Mouse (Mus musculus) lung, postnatal 0 days (tissue): ENCODE measurements around the gene Angptl8. TPM values are rescaled to one million over a fixed set of nuclear protein-coding genes. Genes with fewer than 3 reads are reported as not detected.
"Not testable (repeated sequence)": the region's sequence is repeated elsewhere in the genome, so short reads cannot be mapped to it uniquely, and the experiment has no call there.

Source experiments
- ATAC-seq: fragments of 200-750 bp; cut with Nextera tagmentation; 2 replicates; pipeline ENCODE4 v1.8.0; 2017; ENCODE audit warnings: moderate library complexity
- DNase-seq: peaks from one replicate; pipeline ENCODE4 v3.0.0-alpha.2; 2016; ENCODE audit warnings: low spot score
- H3K27ac ChIP-seq: fragments of 300-500 bp; sonication (generic); 2 replicates; pipeline ENCODE4 v1.5.1; 2014; ENCODE audit warnings: antibody characterized with exemption, mild to moderate bottlenecking, low read length, mixed read lengths
- H3K27me3 ChIP-seq: fragments of 300-500 bp; sonication (generic); replicated peaks from 2 replicates; pipeline ENCODE4 v1.6.1; 2014; ENCODE audit warnings: low read length, mixed read lengths; ENCODE audit not compliant: insufficient read depth
- H3K36me3 ChIP-seq: fragments of 300-500 bp; sonication (generic); 2 replicates; pipeline ENCODE4 v1.6.1; 2014; ENCODE audit warnings: low read length, mixed read lengths; ENCODE audit not compliant: insufficient read depth
- H3K4me1 ChIP-seq: fragments of 300-500 bp; sonication (generic); 2 replicates; pipeline ENCODE4 v1.6.1; 2014; ENCODE audit warnings: antibody characterized with exemption, low read depth, low read length, mixed read lengths; ENCODE audit not compliant: insufficient read depth
- H3K4me2 ChIP-seq: fragments of 300-500 bp; sonication (generic); replicated peaks from 2 replicates; pipeline ENCODE4 v1.6.1; 2014; ENCODE audit warnings: low read depth, mild to moderate bottlenecking, low read length, moderate library complexity, mixed read lengths
- H3K4me3 ChIP-seq: fragments of 300-500 bp; sonication (generic); 2 replicates; pipeline ENCODE4 v1.5.1; 2014; ENCODE audit warnings: low read depth, low read length
- H3K9ac ChIP-seq: fragments of 300-500 bp; sonication (generic); replicated peaks from 2 replicates; pipeline ENCODE4 v1.6.1; 2014; ENCODE audit warnings: low read depth, mild to moderate bottlenecking
- H3K9me3 ChIP-seq: fragments of 300-500 bp; sonication (generic); 2 replicates; pipeline ENCODE4 v1.6.1; 2016; ENCODE audit warnings: low read length, mixed read lengths
- CTCF ChIP-seq: IDR thresholded peaks from 2 replicates; pipeline ENCODE4 v1.5.1; 2016; ENCODE audit warnings: antibody characterized with exemption, mild to moderate bottlenecking
- EP300 ChIP-seq: IDR thresholded peaks from 2 replicates; pipeline ENCODE4 v1.6.1; 2016; ENCODE audit warnings: antibody characterized with exemption, mild to moderate bottlenecking, control low read depth
- WGBS: fragments of 180-500 bp; shearing (Covaris S2); extraction: QIAGEN DNeasy Blood & Tissue Kit; methylation state at CpG from one replicate; pipeline ENCODE4 v1.1.7; 2014; 5-methylcytosine and 5-hydroxymethylcytosine counted together
- polyA plus RNA-seq: library from polyadenylated mRNA; unstranded; fragments of >200 nt; fragmentation: Nextera tagmentation; extraction: Ambion mirVana; gene quantifications from 2 replicates; pipeline ENCODE4 v1.2.1, GENCODE M21; 2015

Angptl8 gene
- polyA plus RNA-seq, 1 experiment from 2014 or later = 7.4 TPM

- Histone ChIP-seq H3K9ac (no peak overlapping the region), H3K4me1 (no peaks in the 10 kb centered on the region), H3K36me3 (no peaks in the 10 kb centered on the region), H3K27ac (no peak overlapping the region), H3K4me2 (no peak overlapping the region), H3K9me3 (no peaks in the 10 kb centered on the region), H3K4me3 (no peak overlapping the region), H3K27me3 (no peaks in the 10 kb centered on the region)
- WGBS = 83% methylated on average over 6 of the region's 6 CpGs
- DNase-seq (no peak), ATAC-seq (no peak)
- TF ChIP-seq CTCF (no peak), EP300 (no peak)
Measured at GRCm38 (mm10) chr9:21854894-21855293, 19.6 kb downstream of the Angptl8 start.

GRCm38 (mm10) chr9:21857501-21857900, 22.2 kb downstream of the Angptl8 start:
- ATAC-seq (no peak), DNase-seq (no peak)
- no peaks in the 10 kb centered on the region for H3K4me1 ChIP-seq
- no peak overlapping the region for H3K4me3 ChIP-seq
- no peak overlapping the region for H3K9ac ChIP-seq
- H3K4me2 ChIP-seq = no peak overlapping the region
- no peaks in the 10 kb centered on the region for H3K27me3 ChIP-seq
- 85% methylated on average over 2 of the region's 2 CpGs for WGBS
- no peaks in the 10 kb centered on the region for H3K36me3 ChIP-seq
- no peaks in the 10 kb centered on the region for H3K9me3 ChIP-seq
- TF ChIP-seq EP300 (no peak), CTCF (no peak)
- H3K27ac ChIP-seq = no peak overlapping the region

GRCm38 (mm10) chr9:21858084-21858483, 22.8 kb downstream of the Angptl8 start:
- DNase-seq = peak; percentile 77

GRCm38 (mm10) chr9:21859606-21860005, 24.3 kb downstream of the Angptl8 start:
- H3K4me1 ChIP-seq = no peaks in the 10 kb centered on the region
- WGBS = 69% methylated on average over 3 of the region's 3 CpGs
- H3K9ac ChIP-seq = no peak overlapping the region
- TF ChIP-seq CTCF (no peak), EP300 (0 out of 2 replicates have a peak, but pooled peaks have one; percentile 11)
- H3K27me3 ChIP-seq = no peaks in the 10 kb centered on the region
- H3K9me3 ChIP-seq = no peaks in the 10 kb centered on the region
- ATAC-seq = peak; percentile 26; the same call in 1 of the 2 replicates
- no peak overlapping the region for H3K4me2 ChIP-seq
- H3K27ac ChIP-seq = no peak overlapping the region
- H3K36me3 ChIP-seq = no peaks in the 10 kb centered on the region
- H3K4me3 ChIP-seq = no peak overlapping the region
- peak; percentile 27 for DNase-seq

More at GRCm38 (mm10) chr9:21858084-21858483, 22.8 kb downstream of the Angptl8 start:
- ATAC-seq = peak; percentile 94
- Histone ChIP-seq H3K9ac (no peak overlapping the region), H3K4me2 (no peak overlapping the region), H3K4me3 (no peak overlapping the region), H3K4me1 (no peaks in the 10 kb centered on the region), H3K36me3 (no peaks in the 10 kb centered on the region), H3K27ac (peak overlapping the region; percentile 68; the same call in 1 of the 2 replicates), H3K27me3 (no peaks in the 10 kb centered on the region), H3K9me3 (no peaks in the 10 kb centered on the region)
- TF ChIP-seq CTCF (peak; percentile 44), EP300 (peak; percentile 87)
- WGBS = 37% methylated on average over 6 of the region's 6 CpGs

GRCm38 (mm10) chr9:21860349-21860748, 25.0 kb downstream of the Angptl8 start:
- not testable (repeated sequence) for H3K4me2 ChIP-seq, H3K36me3 ChIP-seq, H3K27ac ChIP-seq, ATAC-seq, H3K9me3 ChIP-seq, H3K4me3 ChIP-seq, H3K4me1 ChIP-seq, H3K9ac ChIP-seq, DNase-seq, H3K27me3 ChIP-seq
- WGBS = 73% methylated on average over 6 of the region's 6 CpGs

- no peak overlapping the region for H3K27ac ChIP-seq
- H3K4me1 ChIP-seq = no peaks in the 10 kb centered on the region
- ATAC-seq (no peak), DNase-seq (no peak)
- H3K36me3 ChIP-seq = no peaks in the 10 kb centered on the region
- H3K9me3 ChIP-seq = no peaks in the 10 kb centered on the region
- no peak overlapping the region for H3K4me3 ChIP-seq
- TF ChIP-seq CTCF (no peak), EP300 (no peak)
- H3K4me2 ChIP-seq = no peak overlapping the region
- no peak overlapping the region for H3K9ac ChIP-seq
- 52% methylated on average over 1 of the region's 1 CpGs for WGBS
- no peaks in the 10 kb centered on the region for H3K27me3 ChIP-seq
Measured at GRCm38 (mm10) chr9:21862181-21862580, 26.9 kb downstream of the Angptl8 start.
